Mouse (Mus musculus): ENCODE results near the gene Pold1. TPM values are rescaled to one million over a fixed set of nuclear protein-coding genes. Genes with fewer than 3 reads are reported as not detected.

Gene Pold1
- total RNA-seq, 1 experiment from 2014 or later: 61.8 TPM

DNA sequence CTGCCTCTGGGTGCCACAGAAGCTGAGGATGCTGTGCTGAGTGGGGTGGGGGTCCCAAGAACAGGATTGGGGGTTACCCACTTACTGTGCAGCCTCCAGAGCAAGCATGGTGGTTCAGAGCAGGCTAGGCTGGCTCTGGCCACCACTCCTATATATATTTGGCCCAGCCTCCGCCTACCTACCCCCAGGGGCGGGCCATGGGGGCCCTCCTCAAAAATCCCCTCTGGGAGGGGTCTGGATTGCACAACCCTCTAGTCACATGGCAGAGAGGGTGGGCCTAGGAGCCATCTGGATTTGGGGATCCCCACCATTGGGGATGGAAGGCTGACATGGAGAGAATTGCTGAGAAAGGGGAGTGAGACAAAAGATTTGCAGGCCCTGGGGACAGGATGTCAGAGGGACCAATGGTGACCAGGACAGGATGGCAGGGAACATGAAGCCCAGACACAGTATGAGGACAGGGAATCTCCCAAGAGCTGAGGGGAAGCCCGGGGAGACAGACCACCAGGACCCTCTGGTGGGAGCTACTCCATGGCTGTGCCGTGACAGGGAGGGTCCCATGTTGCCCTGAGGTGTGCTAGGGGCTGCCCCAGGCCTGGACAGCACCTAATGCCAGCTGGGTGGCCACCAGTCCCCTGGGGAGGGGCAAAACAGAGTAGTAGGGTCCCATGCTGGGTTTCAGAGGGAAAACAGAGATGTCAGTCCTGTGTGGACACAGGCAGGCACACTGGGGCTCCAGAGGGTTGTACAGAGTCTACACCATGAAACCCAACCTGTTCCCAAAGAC lies 16.5 kb downstream of the Pold1 start, which contains the start of gene Spib:
Gene Spib, minus strand, starts transcription at position 126 of the 787 bp plus-strand sequence.
- no peak for ATAC-seq (ENCODE audit: extremely low read depth, insufficient number of reproducible peaks, low FRiP score, poor library complexity, severe bottlenecking)

DNA sequence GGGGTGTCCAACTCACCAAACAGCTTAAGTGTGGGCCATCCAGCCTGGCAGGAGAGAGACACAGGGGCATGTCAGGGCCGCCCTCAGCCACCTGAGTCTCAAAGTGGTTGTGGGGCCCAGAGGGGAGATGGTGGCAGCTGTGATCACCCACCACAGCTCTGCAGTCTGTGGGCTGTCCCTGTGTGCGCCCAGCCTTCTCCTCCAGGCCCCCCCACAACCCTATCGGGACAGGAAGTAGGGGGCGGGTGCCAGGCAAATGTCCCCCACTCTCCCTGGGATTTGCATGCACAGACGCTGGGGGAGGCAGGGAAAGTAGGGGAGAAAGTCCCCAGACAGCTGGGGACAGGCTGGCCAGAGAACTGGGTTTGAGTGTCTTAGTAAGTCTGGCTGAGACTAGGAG lies 17.4 kb downstream of the Pold1 start:
- peak; percentile 17; the same call in 1 of the 2 replicates for ATAC-seq (ENCODE audit: extremely low read depth, insufficient number of reproducible peaks, low FRiP score, poor library complexity, severe bottlenecking)

DNA sequence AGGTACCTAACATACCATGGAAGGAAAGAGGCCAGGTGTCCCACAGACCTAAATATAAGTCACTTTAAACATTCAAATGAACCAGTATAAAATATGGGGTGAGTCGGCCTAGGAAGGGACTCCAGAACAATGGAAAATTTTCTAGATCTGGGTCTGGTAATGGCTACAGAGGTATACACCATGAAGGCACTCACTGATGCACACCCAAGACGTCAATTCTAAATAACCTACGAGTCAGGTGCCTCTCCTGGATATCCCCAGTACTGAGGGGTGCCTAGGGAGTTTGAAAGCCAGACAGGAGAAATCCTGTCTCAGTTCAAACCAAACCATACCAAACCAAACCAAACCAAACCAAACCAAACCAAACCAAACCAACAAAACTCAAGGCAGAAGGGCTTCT lies 18.1 kb downstream of the Pold1 start:
- ATAC-seq (ENCODE audit: extremely low read depth, insufficient number of reproducible peaks, low FRiP score, poor library complexity, severe bottlenecking): no peak

GRCm38 (mm10) chr7:44529518-44529917 lies 19.1 kb downstream of the Pold1 start:
- ATAC-seq (ENCODE audit: extremely low read depth, insufficient number of reproducible peaks, low FRiP score, poor library complexity, severe bottlenecking): no peak

DNA sequence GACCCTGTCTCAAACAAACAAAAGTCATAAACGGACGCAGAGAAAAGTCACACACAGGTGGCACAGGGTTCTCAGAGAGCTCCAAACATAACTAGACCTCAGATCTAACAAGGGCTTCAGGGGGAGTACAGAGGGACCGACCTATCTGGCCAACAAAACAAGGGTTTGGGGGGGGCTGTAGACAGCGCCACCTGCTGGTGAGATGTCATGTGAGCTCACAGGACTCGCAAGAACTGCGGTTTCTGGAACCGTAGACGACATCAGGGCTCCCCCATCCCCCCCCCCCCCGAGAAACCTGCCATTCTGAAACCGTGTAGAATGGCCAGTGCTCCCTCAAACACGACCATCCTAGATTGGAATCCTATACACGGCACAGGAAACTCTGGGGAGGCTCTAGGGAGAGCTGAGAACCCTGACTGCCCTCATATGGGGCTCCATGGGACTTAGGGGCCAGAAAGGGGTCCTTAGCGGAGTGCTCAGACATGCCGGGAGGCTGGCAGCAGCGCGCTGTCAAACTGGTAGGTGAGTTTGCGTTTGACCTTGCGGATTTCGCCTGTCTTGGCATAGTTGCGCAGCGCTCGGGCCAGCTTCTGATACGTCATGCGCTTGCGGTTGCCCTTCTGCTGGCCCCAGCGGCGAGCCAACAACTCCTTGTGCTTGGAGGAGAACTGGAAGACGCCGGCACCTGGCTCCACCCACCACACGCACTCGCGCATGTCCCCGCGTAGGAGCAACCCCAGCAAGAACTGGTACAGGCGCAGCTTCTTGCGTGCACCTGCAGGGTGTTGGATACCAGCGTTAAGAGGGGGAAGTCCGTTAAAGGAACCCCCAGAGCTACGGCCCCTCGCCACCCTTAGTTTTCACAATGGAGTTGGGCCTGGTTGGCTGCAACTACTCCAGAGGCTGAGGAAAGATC lies 20.9 kb downstream of the Pold1 start:
- peak; percentile 61 for ATAC-seq (ENCODE audit: extremely low read depth, insufficient number of reproducible peaks, low FRiP score, poor library complexity, severe bottlenecking)

DNA sequence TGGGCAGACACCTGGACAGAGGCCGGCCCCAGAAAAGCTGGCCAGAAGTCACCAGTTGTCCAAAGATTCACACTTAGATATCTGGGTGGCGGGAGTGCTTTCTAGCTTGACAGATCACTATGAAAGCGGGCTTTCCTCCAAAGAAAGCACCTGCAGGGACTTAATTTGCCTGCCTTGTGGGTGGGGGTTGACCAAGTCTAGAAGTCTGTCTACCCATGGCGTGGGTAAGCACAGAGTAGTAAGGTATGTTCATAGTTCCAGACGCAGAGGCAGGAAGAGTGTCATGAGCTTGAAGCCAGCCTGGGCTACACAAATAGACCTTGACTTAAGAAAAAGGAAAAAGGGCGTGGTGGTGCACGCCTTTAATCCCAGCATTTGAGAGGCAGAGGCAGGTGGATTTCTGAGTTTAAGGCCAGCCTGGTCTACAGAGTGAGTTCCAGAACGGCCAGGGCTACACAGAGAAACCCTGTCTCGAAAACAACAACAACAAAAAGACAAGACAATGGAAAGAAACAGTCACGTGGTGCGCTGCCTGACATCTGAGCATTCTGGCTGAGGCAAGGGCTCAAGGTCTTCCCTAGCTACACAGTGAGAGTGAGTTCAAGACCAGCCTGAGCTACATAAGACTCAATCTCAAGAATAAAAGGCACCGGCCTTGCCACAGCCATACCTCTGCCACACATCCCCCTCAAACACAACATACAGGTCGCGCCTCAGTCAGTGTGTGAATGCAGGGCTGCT lies 22.1 kb downstream of the Pold1 start:
- ATAC-seq (ENCODE audit: extremely low read depth, insufficient number of reproducible peaks, low FRiP score, poor library complexity, severe bottlenecking): no peak

DNA sequence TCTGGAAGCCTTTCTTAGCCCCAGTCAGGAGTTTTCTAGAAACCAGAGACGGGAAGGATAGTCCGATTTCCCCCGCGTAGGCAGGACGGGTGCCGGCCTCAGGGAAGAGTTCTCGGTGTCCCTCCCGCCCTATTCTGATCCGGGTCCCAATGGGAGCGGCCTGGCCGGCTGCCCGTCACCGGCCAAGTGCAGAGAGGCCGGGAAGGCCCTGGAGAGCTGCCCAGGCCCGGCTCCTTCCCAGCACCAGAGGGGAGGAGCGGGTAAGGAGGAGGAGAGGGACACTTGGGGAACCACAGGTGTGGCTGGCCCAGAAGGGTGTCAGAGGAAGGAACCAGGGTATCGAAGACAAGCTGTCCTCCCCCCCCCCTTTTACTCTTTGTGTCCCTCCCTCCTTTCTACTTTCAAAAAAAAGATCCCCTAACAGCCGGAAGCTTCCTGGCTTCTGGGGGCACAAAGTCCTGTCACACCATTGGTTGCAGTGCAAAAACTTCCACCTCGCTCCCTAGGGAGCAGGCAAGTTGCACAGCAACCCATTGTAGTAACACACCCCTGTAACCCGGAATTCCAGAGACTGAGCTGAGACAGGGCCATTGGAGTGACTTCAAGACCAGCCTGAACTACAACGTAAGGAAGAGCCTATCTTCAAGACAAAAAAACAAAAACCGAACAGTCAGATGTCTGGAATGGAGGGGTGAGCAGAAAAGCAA lies 23.4 kb downstream of the Pold1 start:
- ATAC-seq (ENCODE audit: extremely low read depth, insufficient number of reproducible peaks, low FRiP score, poor library complexity, severe bottlenecking): no peak

DNA sequence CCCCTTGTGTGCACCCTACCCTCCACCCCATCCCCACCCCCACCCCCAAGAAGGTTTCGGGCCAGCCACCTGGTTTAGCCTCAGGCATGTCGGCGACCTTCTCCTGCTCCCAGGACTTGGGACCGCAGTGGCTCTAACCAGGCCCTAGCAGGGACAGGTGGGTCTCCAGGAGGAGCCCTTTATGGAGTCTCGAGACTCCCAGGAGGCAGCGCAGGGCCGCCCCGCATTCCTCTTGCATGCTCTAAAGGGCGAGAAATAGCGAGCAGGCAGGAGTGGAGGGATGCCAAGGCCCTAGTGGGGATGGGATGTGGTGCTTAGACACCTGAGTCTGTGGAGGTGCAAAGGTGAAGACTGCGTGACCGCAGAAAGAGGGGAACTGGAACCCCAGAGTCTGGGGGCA lies 24.1 kb downstream of the Pold1 start, which contains the start of gene Mybpc2:
Gene Mybpc2, minus strand, starts transcription at position 155 of the 400 bp plus-strand sequence.
- no peak for ATAC-seq (ENCODE audit: extremely low read depth, insufficient number of reproducible peaks, low FRiP score, poor library complexity, severe bottlenecking)

DNA sequence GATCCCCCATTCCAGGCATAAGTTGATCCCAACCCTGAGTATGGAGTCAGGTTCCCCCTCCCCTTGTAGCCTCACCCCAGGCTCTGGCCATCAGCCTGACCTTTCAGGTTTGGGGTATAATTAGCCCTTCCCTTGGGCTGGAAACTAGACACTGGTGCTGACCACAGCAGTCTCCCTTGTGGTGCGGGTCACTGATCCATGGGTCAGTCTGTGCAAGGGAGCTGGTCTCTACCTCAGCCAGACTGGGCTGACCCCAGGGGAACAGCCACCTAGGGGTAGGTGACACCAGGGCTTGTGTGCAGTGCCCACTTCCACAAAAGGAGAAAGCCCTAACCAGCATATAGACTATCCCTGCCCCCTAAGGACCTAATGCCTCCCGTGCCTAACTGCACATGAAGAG lies 25.6 kb downstream of the Pold1 start:
- no peak for ATAC-seq (ENCODE audit: extremely low read depth, insufficient number of reproducible peaks, low FRiP score, poor library complexity, severe bottlenecking)

- ATAC-seq (ENCODE audit: extremely low read depth, insufficient number of reproducible peaks, low FRiP score, poor library complexity, severe bottlenecking): peak; percentile 67
Measured at GRCm38 (mm10) chr7:44521710-44522109, 26.9 kb downstream of the Pold1 start.

DNA sequence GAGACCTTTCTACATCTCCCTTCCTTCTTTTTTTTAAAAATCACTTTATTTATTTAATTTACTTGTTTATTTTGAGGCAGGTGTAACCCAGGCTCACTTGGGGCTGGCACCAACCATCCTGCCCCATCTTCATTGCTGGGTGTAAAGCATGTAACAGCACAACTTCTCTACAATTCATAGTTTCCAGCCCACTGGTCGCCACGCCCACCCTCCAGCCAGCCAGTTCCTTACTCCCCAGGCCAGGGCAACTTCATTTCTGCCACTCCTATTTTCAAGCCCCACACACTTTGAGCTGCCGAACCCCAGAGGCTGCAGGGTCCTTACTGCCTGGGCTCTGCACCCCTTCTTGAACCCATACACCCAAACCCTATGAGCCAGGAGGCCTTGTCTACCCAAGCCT lies 27.7 kb downstream of the Pold1 start:
- no peak for ATAC-seq (ENCODE audit: extremely low read depth, insufficient number of reproducible peaks, low FRiP score, poor library complexity, severe bottlenecking)

GRCm38 (mm10) chr7:44519240-44519913 lies 29.3 kb downstream of the Pold1 start:
- no peak for ATAC-seq (ENCODE audit: extremely low read depth, insufficient number of reproducible peaks, low FRiP score, poor library complexity, severe bottlenecking)

GRCm38 (mm10) chr7:44507491-44507890 lies 41.2 kb downstream of the Pold1 start:
- ATAC-seq (ENCODE audit: extremely low read depth, insufficient number of reproducible peaks, low FRiP score, poor library complexity, severe bottlenecking): no peak

GRCm38 (mm10) chr7:44501563-44502115 lies 47.0 kb downstream of the Pold1 start:
- ATAC-seq (ENCODE audit: extremely low read depth, insufficient number of reproducible peaks, low FRiP score, poor library complexity, severe bottlenecking): peak; percentile 66; the same call in 1 of the 2 replicates

DNA sequence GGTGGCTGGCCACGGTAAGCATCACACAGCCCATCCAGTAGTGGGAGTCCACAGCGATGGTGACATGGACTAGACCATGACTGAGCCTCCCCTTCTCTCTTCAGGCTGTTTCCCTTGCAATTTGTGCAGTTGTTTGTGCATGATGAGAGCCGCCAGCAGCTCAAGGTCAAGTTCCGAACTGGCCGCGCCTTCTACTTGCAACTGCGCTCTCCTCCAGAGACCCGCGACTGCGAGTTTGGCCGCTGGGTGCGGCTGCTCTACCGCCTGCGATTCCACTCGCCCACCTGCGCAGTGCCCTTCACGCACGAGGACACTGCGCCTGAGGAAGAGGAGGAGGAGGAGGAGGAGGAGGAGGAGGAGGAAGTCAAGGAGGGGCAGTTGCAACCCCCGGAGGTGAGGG lies 48.6 kb downstream of the Pold1 start:
- no peak for ATAC-seq (ENCODE audit: extremely low read depth, insufficient number of reproducible peaks, low FRiP score, poor library complexity, severe bottlenecking)

DNA sequence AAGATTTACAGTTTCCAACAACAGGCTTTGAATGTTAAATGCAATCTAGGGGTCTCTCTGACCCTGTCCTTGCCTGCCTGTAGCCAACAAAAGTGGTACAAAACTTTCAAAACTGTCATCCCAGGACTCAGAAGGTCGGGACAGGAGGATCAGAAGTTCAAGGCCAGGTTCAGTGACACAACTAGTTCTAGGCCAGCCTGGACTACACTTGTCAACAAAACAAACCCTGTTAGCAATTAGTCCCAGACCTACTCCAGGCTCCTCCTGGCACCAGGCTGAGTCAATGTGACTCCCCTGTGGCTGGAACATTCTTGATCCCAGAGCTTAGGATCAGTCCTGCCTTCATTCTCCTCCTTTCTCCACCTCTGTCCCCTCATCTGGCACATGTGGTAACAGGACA lies 49.7 kb downstream of the Pold1 start:
- ATAC-seq (ENCODE audit: extremely low read depth, insufficient number of reproducible peaks, low FRiP score, poor library complexity, severe bottlenecking): no peak

GRCm38 (mm10) chr7:44497361-44498055 lies 51.1 kb downstream of the Pold1 start:
- ATAC-seq (ENCODE audit: extremely low read depth, insufficient number of reproducible peaks, low FRiP score, poor library complexity, severe bottlenecking): no peak

Measured in neutrophil, adult 5-6 weeks (primary cell).